Mouse (Mus musculus) adrenal gland (tissue): Measurements from ENCODE around the gene Rin2.

Source experiments
- microRNA-seq, 2 experiments: library from miRNA; unstranded; fragments of <30 nt; microRNA quantifications; one replicate each; pipeline ENCODE4; 2019

Rin2 gene

Small RNAs within 50 kb of the gene (microRNA-seq; reads per million reads assigned to microRNA genes)
- 0 reads per million in 2 experiments for gene Gm25026
